Mouse (Mus musculus) midbrain, embryonic 15.5 days (tissue): Measurements from ENCODE around the gene Spdya. TPM values are rescaled to one million over a fixed set of nuclear protein-coding genes. Genes with fewer than 3 reads are reported as not detected.
"Not testable (repeated sequence)": the region's sequence is repeated elsewhere in the genome, so short reads cannot be mapped to it uniquely, and the experiment has no call there.

Experiments
- ATAC-seq: fragments of 200-750 bp; cut with Nextera tagmentation; replicated peaks from 2 replicates; pipeline ENCODE4 v1.8.0; 2017; ENCODE audit warnings: moderate TSS enrichment
- H3K27ac ChIP-seq: fragments of 300-500 bp; sonication (generic); 2 replicates; pipeline ENCODE4 v1.5.1; 2015; ENCODE audit warnings: mild to moderate bottlenecking, inconsistent platforms
- H3K27me3 ChIP-seq: fragments of 300-500 bp; sonication (generic); replicated peaks from 2 replicates; pipeline ENCODE4 v1.6.1; 2015; ENCODE audit warnings: inconsistent platforms
- H3K36me3 ChIP-seq: fragments of 300-500 bp; sonication (generic); replicated peaks from 2 replicates; pipeline ENCODE4 v1.6.1; 2015; ENCODE audit warnings: inconsistent platforms
- H3K4me1 ChIP-seq: fragments of 300-500 bp; sonication (generic); 2 replicates; pipeline ENCODE4 v1.6.1; 2015; ENCODE audit warnings: inconsistent platforms
- H3K4me2 ChIP-seq: fragments of 300-500 bp; sonication (generic); 2 replicates; pipeline ENCODE4 v1.6.1; 2015; ENCODE audit warnings: inconsistent platforms, mild to moderate bottlenecking, moderate library complexity
- H3K4me3 ChIP-seq: fragments of 300-500 bp; sonication (generic); 2 replicates; pipeline ENCODE4 v1.5.1; 2015; ENCODE audit warnings: mild to moderate bottlenecking, inconsistent platforms
- H3K9ac ChIP-seq: fragments of 300-500 bp; sonication (generic); 2 replicates; pipeline ENCODE4 v1.6.1; 2015; ENCODE audit warnings: mild to moderate bottlenecking, inconsistent platforms
- H3K9me3 ChIP-seq: fragments of 300-500 bp; sonication (generic); 2 replicates; pipeline ENCODE4 v1.6.1; 2016; ENCODE audit warnings: inconsistent platforms
- WGBS: fragments of 180-500 bp; shearing (Covaris S2); methylation state at CpG from one replicate; pipeline ENCODE4 v1.1.7; 2015; ENCODE audit warnings: mixed read lengths; 5-methylcytosine and 5-hydroxymethylcytosine counted together
- polyA plus RNA-seq: library from polyadenylated mRNA; unstranded; fragments of >200 nt; fragmentation: Nextera tagmentation; extraction: Ambion mirVana; gene quantifications from 2 replicates; pipeline ENCODE4 v1.2.1, GENCODE M21; 2015

Spdya gene
- polyA plus RNA-seq, 1 experiment from 2014 or later: 1.4 TPM

- not testable (repeated sequence) for H3K9ac ChIP-seq, H3K27ac ChIP-seq, H3K27me3 ChIP-seq, H3K4me1 ChIP-seq, ATAC-seq, H3K4me3 ChIP-seq, H3K9me3 ChIP-seq, H3K4me2 ChIP-seq
- peaks cover 40% of the 10 kb centered on the region for H3K36me3 ChIP-seq
- WGBS: 87% methylated on average over 5 of the region's 5 CpGs
Measured at GRCm38 (mm10) chr17:71639056-71639455, 87.2 kb downstream of the Spdya start.

Other genes with a start within 250 kb of the Spdya start
- 1.2 and 2.0 TPM in 2 replicates for gene Emilin2, start 240.1 kb upstream of the Spdya start, polyA plus RNA-seq
- gene Gm4707, start 92.1 kb upstream of the Spdya start, polyA plus RNA-seq: 2.8 and 3.2 TPM in 2 replicates
- 48.1 and 51.8 TPM in 2 replicates for gene Smchd1, start 76.7 kb upstream of the Spdya start, polyA plus RNA-seq
- gene Ndc80, start 25.2 kb upstream of the Spdya start, polyA plus RNA-seq: 5.1 and 6.6 TPM in 2 replicates
- 52.4 and 53.0 TPM in 2 replicates for gene Wdr43, start 63.8 kb downstream of the Spdya start, polyA plus RNA-seq
- 0.48 and 0.68 TPM in 2 replicates for gene Togaram2, start 121.2 kb downstream of the Spdya start, polyA plus RNA-seq
- gene Pcare, start 200.8 kb downstream of the Spdya start, polyA plus RNA-seq: not detected in 2 replicates
- gene Clip4, start 216.4 kb downstream of the Spdya start, polyA plus RNA-seq: 12.7 and 13.7 TPM in 2 replicates